Mouse (Mus musculus) liver, embryonic 14.5 days (tissue): ENCODE results near the gene 2810006K23Rik.

Experiments
- CTCF ChIP-seq: IDR thresholded peaks from 2 replicates; pipeline ENCODE4 v1.5.1; 2016; ENCODE audit warnings: antibody characterized with exemption, low read depth, control low read depth
- EP300 ChIP-seq: IDR thresholded peaks from 2 replicates; pipeline ENCODE4 v1.6.1; 2016; ENCODE audit warnings: antibody characterized with exemption, low read depth

DNA sequence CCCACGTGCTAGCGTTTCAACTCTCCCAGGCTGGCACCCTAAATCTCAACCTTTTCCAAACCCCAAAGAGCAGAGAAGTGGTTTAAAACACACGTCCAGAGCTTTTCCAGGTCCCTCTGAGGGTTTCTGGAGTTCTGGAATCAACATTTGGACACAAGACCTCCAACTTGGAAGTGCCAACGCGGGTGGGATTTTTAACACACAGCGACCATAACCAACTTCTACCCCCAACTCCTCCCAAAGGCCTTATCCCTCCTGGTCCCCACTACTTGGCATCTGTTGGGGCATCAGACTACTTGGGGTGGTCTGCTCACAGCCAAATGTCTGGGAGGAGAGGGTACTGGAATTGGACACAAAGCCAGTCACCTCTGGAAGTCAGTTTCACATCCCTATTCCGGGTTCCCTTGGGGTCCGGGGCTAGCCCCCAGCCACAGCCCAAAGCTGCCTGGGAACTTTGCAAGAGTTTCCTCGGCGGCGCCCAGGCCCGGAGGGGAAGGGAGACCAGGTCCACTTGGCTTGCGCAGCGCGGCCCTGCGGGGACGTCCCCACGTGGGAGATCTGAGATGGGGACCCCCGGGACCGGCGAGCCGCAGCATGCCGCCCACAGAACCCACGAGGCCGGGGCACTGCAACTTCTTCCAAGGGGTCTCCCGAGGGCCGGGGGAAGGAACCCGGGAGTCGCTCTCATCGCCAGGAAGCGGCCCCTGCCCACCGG is 25.3 kb downstream of the 2810006K23Rik start:
- TF ChIP-seq CTCF, result no peak
- TF ChIP-seq EP300, result no peak
